Mouse (Mus musculus) cerebellum, adult 11 months (tissue): ENCODE results near the gene Sec22a.
A peak's percentile ranks its signal among the peaks of the same experiment; 100 is the strongest.

Source experiments
- DNase-seq: peaks from one replicate; pipeline ENCODE4 v3.0.0; 2022

Gene Sec22a

DNA sequence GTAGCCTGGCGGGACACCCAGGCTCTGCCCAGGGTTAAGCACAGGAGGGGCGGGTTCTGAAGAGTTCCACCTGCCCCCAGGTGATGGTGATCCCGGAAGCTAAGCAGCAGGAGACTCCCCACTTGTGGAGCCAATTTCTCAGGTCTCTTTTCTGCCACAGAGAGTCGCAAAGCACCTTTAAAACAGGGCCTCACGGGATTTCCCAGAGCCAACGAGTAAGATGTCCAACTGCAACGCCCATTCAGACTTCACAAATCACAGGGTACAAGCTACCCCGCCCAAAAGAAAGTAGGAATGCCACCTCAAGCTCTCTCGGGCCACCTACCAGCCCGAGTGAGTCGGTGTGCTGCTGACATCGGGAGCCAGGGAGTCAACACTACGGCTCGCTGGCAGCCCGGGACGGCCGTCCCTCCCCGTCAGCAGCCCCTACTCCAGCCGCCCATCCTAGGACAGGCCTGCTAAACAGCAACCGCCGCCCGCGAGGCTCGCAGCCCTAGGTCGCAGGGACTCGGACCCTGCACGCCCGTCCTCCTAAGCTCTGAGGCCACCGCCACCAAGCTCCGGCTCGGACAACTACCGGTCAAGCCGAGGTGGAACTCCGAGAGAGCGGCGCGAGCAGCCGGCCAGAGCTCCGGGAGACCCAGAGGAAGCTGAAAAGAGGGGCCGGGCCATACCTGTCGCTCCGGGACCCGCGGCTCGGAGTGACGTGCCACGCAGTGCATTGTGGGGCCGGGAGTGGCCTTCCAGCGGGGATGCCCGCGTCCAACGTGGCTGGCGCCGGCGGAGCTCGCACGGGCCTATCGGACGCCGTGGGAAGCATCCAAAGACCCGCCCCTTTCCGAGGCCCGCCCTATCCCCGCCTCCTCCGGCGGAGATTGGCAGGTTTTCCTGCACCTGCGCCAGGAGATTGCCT lies at the start of gene Sec22a:
Gene Sec22a (minus strand): TSS at position 769 of the 913 bp plus-strand sequence.
- peak; percentile 94 for DNase-seq

- DNase-seq = no peak
These were observed 43.0 kb upstream of the Sec22a start for GRCm38 (mm10) chr16:35406706-35407105.

DNA sequence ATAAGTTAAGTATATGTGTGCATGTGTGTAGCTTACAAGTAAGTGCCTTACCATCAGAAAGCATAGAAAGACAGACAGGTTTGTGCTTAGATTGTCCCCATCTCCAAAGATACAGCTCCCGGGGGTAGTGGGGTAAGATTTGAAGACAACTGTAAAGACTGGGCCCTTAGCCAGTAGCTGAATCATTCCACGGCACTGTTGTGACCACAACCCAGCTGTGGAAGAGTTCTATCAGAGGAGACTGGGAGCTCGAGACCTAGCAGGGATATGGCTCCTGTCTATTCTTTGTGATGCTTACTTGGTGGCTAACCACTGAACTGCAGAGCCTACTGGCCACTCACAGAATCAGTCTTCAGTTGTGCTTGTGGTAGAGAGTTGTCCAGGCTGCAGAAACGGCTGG lies 42.4 kb upstream of the Sec22a start:
- DNase-seq = no peak

DNA sequence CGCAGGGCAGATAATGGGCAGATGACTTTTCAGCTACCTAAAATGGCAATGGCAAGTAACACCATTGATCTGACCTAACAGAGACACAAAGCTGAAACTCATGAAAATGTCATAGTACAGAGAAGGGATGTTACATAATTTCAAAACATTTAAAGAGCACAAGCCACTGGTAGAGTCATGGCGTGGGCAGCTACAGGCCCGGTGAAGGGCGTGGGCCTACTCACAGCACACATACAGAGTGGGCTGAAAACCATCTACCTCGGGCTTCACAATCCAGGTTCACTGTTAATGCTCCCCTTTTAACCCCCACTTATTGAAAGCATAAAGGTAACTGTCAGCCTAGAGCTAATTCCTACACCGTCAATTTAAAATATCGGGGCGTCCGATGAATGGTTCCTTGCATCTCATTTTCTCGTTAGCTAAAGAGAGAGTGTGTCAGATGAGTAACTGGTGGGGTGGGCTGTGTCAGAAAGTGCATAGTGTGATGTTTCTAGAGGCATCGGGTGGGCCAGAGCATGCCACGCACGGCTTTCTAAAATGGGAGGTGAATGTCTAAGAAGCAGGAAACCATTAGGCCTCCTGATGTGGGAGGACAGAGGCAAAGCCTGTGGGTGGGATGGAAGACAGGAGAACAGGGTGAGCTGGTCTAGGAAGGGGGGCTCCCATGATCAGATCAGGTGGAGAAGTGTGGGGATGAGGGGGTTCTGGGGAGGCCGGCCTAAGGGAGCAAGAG lies 41.8 kb upstream of the Sec22a start:
- DNase-seq = no peak

DNA sequence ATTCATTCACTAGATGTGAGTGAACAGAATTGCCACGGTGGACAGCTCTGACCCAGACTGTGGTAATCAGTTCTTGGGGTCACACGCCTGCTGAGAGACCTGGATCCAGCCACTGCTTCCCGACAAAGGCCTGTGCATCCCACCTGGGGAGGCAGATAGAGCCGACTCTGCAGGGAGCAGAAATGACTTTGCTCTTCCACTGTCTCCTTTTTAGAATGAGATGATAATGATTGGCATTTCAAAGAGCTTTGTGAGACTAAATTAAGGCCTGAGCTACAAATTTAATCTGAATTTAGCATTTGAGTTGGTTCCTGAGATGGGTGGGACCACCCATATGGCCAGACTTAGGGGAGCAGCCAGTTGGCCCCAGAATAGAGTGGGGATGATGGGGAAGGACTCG lies 41.1 kb upstream of the Sec22a start:
- no peak for DNase-seq

DNA sequence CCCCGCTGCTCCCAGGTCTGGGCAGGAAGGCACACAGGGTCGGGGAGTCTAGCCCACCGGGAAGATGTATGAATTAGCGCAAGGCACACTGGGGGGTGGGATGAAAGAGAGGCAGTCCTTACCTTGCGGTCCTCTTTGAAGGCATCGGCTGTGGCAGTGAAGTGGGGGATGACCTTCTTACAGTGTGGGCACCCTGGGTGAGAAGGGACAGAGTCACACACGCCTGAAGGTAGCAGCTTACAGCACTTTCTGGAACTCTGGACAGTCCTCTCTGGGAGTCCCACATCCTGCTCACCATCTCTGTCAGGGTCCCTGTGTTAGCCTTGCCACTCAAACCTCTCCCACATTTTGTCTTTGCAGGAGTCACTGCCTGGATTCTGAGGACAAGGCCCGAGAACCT lies 40.2 kb upstream of the Sec22a start:
- DNase-seq = no peak

- DNase-seq = no peak
These were observed 39.6 kb upstream of the Sec22a start for GRCm38 (mm10) chr16:35403356-35403755.

- no peak for DNase-seq
These were observed 29.1 kb upstream of the Sec22a start for GRCm38 (mm10) chr16:35392813-35393212.

DNA sequence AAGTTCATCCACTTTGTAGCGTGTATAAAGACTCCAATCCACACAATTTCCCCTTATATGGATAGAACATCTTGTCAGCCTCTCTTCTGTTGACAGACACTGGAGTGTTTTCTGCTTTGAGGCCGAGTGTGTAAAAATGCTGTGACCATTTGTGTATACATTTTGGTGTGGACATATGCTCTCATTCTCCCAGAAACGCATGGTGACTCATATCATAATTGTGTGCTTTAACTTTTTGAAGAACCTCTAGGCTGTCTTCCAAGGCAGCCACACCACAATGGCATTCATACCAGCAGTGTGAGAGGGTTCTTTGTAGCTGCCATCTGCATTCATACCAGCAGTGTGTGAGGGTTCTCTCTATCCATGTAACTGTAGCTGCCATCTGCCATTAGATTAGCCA lies 21.9 kb upstream of the Sec22a start:
- no peak for DNase-seq

- DNase-seq = no peak
These were observed 16.3 kb upstream of the Sec22a start for GRCm38 (mm10) chr16:35380048-35380447.

DNA sequence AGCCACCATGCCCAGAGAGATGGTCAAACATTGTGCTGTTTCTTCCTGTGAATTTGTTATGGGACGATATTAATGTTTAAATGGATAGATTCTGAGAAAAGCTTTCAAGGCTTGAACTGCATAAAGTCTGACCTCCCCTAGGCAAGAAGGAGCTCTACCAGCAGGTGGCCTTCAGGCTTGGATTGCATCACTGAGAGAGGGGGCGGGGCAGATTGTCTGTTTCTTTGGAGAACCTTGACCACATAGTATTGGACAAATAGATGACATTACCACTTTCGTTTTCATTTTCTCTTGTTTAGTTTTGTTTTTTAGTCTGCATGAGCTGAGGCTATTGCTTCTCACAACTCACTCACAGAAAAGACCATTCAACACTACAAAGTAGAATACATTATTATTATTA lies 15.6 kb upstream of the Sec22a start:
- DNase-seq = no peak

DNA sequence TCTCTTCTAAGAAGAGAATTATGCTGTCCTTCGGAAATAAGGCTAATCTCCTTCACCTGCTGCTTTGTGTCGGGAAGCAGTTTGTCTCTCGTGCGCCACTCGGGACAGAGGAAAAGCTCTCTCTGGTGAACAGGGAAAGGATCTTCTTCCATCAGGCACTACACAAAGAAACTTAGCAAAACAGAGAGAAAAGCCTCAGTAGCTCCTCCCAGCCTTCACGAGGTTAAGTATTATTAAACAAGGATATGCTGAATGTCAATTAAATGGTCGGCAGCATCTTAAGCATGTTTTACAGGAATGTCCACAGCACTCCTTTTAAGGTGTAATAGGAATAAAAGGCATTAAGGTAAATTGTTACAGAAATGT lies 328 bp upstream of the Sec22a start:
- no peak for DNase-seq

DNA sequence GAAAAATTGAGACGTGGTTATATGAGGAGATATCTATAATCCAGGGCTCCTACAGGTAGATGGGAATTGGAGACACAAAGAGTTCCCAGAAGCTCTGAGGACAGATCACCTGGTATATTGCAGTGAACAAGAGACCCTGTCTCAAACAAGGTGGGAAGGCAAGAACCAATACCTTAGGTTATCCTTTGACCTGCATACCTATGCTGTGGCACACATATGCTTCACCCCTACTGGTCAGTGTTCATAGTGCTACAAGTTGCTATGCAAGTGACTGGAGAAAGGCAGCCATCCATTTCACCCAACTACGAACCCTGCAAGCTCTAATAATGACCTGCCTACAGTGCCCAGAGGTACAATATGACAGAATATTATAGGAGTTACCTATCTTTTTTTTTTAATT lies 1.5 kb downstream of the Sec22a start:
- no peak for DNase-seq

DNA sequence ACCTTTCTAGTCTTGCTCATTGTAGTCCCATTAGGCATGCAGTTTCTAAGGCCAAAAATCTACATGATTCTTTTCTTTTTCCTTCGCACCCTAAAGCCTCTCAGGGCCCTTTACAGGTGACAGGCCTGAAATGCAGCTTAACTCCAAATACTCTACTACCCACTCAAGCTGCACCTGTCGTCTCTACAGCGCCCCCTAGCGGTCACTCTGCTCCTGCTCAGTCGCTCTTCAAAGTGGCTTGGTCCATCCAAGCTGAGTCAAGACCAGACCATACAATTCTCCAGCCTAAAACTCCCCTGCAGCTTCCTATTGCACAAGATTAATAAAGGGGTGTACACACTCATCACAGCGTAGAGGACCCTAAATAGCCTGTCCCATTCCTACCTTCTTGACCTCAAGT lies 3.1 kb downstream of the Sec22a start:
- peak; percentile 23 for DNase-seq

GRCm38 (mm10) chr16:35357449-35357848 lies 6.3 kb downstream of the Sec22a start:
- DNase-seq = no peak

- DNase-seq = no peak
These were observed 33.3 kb downstream of the Sec22a start for GRCm38 (mm10) chr16:35330451-35330850.

- no peak for DNase-seq
These were observed 43.9 kb downstream of the Sec22a start for GRCm38 (mm10) chr16:35319773-35320172.

- DNase-seq = no peak
These were observed 44.4 kb downstream of the Sec22a start for GRCm38 (mm10) chr16:35319335-35319734.

DNA sequence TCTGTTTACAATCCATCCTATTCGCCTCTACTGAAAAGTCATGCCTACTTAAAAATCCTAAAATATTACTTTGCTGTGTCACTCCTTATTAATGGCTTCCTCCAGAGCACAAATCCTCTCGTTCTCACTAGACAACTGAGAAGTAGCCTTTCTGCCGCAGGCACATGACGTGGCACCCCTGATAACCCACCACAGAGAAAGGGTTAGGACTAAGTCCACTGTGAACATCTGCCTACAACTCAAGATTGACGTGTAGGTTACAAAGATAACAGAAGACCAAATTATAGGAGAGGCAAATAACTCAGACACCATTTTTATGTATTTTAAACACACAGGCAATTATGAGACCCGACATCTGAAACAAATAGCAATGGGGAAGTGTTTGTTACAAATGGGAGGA lies 45.3 kb downstream of the Sec22a start:
- no peak for DNase-seq

- no peak for DNase-seq
These were observed 46.3 kb downstream of the Sec22a start for GRCm38 (mm10) chr16:35317460-35317859.

DNA sequence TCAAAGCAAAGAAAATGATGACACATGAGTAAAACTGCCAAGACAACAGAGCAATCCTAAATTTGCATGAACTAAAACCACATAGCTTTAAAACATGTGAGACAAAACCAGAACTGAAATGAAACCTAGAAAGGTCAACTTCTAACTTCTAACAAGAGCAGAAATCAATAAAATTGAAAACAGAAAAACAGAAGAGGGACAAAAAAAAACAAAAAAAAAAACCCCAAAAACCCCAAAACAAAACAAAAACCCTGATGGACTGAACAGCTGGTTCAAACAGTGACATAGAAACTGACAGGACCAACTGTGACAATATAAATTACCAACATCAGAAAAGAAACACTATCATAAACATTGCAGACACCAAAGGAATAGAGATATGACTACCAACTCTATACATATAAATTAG lies 46.9 kb downstream of the Sec22a start:
- DNase-seq = no peak

- DNase-seq = no peak
These were observed 48.2 kb downstream of the Sec22a start for GRCm38 (mm10) chr16:35315496-35315895.

- no peak for DNase-seq
These were observed 52.1 kb downstream of the Sec22a start for GRCm38 (mm10) chr16:35311586-35311985.

DNA sequence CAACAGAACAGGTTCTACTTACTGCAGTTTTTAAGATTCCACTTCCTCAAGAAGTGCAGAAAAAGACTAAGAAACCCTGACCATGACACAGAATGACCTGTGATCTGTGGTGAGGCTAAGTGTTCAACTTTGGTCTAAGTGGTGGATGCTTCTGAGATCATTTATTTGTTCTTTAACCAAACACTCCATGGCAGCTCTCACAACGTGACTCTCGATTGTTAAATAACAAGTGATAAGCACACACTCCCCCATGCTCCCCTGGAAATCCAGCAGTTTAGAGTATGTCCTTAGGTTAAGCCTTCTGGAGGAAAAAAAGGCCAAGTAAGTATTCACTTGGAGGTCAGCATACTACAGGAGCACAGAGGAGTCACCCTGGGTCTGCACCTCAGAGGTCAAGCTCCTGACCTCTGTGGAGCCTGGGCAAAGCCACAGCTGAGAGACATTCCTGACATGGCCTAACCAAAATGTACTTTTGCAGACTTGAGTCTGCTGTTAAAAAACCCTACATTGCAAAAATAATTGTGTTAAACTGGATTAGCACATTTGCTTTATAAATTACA lies 53.1 kb downstream of the Sec22a start:
- DNase-seq = no peak
